Mouse (Mus musculus) liver, adult 2 months (tissue): ENCODE measurements around the gene Gm3448.

ENCODE experiments used
- CTCF ChIP-seq: fragments of 200-500 bp; IDR thresholded peaks from 2 replicates; pipeline ENCODE4 v1.5.1; 2011; ENCODE audit warnings: low read depth, low read length, control low read depth
- POLR2A ChIP-seq: fragments of 200-500 bp; IDR thresholded peaks from 2 replicates; pipeline ENCODE4 v1.6.1; 2011; ENCODE audit warnings: low read length, control low read depth; ENCODE audit not compliant: insufficient read depth; ENCODE audit errors: extremely low read depth

DNA sequence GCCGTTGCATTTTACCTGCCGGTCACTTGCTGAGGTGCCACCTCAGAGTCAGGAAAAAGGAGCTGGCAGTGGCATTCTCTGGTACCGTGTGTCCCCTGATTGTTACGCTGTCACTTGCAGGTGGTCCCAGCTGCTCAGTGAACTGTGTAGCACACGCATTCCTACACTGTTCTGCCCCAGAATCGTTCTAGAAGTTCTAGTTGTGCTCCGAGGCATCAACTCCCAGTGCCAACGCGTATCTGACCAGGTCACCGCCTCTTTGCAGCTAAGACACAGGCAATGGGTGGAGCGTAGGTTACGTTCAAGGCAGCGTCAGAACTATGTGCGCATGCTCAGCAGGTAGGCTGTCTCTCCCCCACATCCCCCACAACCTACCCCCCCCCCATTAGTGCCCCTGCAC, 18.3 kb upstream of the Gm3448 start:
- TF ChIP-seq CTCF (no peak), POLR2A (no peak)
